Mouse (Mus musculus): Measurements from ENCODE around the gene Tbx19. TPM values are rescaled to one million over a fixed set of nuclear protein-coding genes. Genes with fewer than 3 reads are reported as not detected.

Gene Tbx19
- polyA plus RNA-seq, 1 experiment from 2014 or later: not detected

DNA sequence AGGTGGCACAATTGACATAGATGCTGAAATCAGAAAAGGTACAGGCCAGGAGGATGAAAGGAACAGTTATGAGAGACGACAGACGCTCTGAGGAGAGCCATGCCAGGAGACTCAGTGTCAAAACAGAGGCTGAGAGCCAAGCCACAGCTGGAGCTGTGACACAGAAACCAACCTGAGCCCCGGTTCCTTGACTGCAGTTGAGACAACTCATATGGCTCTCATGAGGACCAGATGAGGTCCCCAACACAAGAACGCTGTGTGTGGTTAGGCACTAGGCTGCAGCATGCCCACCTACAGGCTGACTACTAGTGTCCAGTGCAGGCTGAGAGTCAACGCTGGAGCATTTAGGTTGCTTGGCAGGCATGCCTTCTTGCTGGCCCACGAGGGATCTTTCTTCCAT, 17.5 kb upstream of the Tbx19 start:
- no peaks in the 10 kb centered on the region for H3K27me3 ChIP-seq (ENCODE audit: control insufficient read depth, insufficient read depth, low read length)
- H3K9ac ChIP-seq (replicated peaks; ENCODE audit: low read depth, low read length): no peak overlapping the region
- no peak for ATAC-seq (ENCODE audit: insufficient number of reproducible peaks, insufficient read depth, low FRiP score, low read depth)
- H3K9me3 ChIP-seq (ENCODE audit: control insufficient read depth, low read depth, low read length): no peaks in the 10 kb centered on the region
- WGBS: 55% methylated on average over 6 of the region's 6 CpGs
- H3K36me3 ChIP-seq (ENCODE audit: control insufficient read depth, insufficient read depth, low read length): 0 out of 2 replicates have a peak, but pooled peaks cover 3% of the 10 kb centered on the region
- H3K27ac ChIP-seq (ENCODE audit: low read length): no peak overlapping the region
- no peak overlapping the region for H3K4me2 ChIP-seq (replicated peaks; ENCODE audit: low read depth, low read length)
- no peaks in the 10 kb centered on the region for H3K4me1 ChIP-seq (ENCODE audit: control insufficient read depth, insufficient read depth, low read length)
- H3K4me3 ChIP-seq (ENCODE audit: low read depth, low read length): no peak overlapping the region

DNA sequence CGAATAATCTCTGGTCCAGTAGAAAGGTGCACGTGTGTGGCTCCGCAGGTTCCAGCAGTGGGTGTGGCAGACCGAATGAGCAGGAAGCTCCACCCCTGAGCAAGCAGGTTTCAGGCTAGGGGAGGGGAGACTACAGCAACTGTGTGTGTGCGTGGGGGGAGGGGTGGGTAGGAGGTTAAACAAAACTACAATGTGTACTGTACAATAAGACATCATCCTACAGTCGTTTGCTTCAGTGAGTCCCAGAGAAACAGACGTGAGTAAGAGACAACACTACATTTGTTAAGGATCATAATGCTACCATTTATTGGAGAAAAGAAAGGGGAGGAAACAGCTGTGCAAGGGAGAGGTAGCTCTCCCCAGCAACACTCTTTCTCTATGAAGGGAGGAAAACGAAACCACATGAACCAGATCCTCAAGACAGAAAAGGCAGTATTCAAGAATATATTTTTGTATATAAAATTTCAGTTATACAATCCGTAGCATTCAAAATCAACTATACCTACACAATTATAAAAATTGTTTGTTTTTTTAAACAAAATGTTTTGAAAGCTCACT, 13.6 kb upstream of the Tbx19 start:
- Histone ChIP-seq H3K27me3 (ENCODE audit: control insufficient read depth, insufficient read depth, low read length) (no peaks in the 10 kb centered on the region), H3K4me3 (ENCODE audit: low read depth, low read length) (no peak overlapping the region), H3K27ac (ENCODE audit: low read length) (no peak overlapping the region), H3K9ac (replicated peaks; ENCODE audit: low read depth, low read length) (no peak overlapping the region), H3K36me3 (ENCODE audit: control insufficient read depth, insufficient read depth, low read length) (no peaks in the 10 kb centered on the region), H3K4me2 (replicated peaks; ENCODE audit: low read depth, low read length) (no peak overlapping the region), H3K9me3 (ENCODE audit: control insufficient read depth, low read depth, low read length) (no peaks in the 10 kb centered on the region), H3K4me1 (ENCODE audit: control insufficient read depth, insufficient read depth, low read length) (no peaks in the 10 kb centered on the region)
- no peak for ATAC-seq (ENCODE audit: insufficient number of reproducible peaks, insufficient read depth, low FRiP score, low read depth)
- 64% methylated on average over 5 of the region's 9 CpGs for WGBS

DNA sequence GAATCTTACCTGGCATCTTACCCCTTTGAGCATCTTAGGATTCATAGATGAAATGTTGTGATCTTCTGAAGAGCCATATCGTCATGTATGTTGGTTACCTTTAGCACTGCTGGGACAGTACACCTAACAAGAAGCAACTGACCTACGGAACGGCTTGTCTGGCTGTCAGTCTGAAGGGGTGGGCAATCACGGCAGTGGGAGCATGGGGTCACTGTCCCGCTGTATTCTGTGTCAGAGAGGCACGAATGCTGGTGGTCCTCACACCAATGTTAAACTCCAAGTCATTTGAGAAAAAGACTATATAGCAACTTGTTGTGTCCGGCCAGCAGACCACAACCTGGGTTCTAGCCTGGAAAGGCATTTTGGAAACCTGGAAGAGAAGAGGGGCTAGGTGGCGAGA, 10.7 kb upstream of the Tbx19 start:
- Histone ChIP-seq H3K27me3 (ENCODE audit: control insufficient read depth, insufficient read depth, low read length) (no peaks in the 10 kb centered on the region), H3K4me3 (ENCODE audit: low read depth, low read length) (no peak overlapping the region), H3K4me2 (replicated peaks; ENCODE audit: low read depth, low read length) (no peak overlapping the region), H3K36me3 (ENCODE audit: control insufficient read depth, insufficient read depth, low read length) (no peaks in the 10 kb centered on the region), H3K4me1 (ENCODE audit: control insufficient read depth, insufficient read depth, low read length) (no peaks in the 10 kb centered on the region), H3K9ac (replicated peaks; ENCODE audit: low read depth, low read length) (no peak overlapping the region), H3K27ac (ENCODE audit: low read length) (no peak overlapping the region), H3K9me3 (ENCODE audit: control insufficient read depth, low read depth, low read length) (no peaks in the 10 kb centered on the region)
- WGBS: 86% methylated on average over 7 of the region's 8 CpGs
- no peak for ATAC-seq (ENCODE audit: insufficient number of reproducible peaks, insufficient read depth, low FRiP score, low read depth)

DNA sequence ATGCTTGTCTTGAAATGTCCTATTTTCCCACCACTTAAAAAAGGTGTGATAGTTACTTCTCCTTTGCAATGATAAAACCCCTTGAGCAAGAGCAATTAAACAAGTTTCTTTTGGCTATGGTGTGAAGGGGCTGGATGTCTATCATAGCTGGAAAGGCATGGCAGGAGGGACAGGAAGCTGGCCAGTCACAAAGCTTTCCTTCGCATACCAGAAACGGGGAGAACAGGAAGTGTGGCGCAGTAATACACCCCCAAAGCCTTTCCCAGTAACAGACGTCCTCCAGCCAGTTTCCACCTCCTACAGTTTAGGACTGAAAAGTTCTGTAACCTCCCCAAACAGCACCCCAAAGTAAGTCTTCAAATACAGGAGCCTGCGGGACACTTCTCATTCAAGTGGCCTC, 9.6 kb upstream of the Tbx19 start:
- Histone ChIP-seq H3K27ac (ENCODE audit: low read length) (no peak overlapping the region), H3K27me3 (ENCODE audit: control insufficient read depth, insufficient read depth, low read length) (no peaks in the 10 kb centered on the region), H3K4me2 (replicated peaks; ENCODE audit: low read depth, low read length) (no peak overlapping the region), H3K36me3 (ENCODE audit: control insufficient read depth, insufficient read depth, low read length) (no peaks in the 10 kb centered on the region), H3K9ac (replicated peaks; ENCODE audit: low read depth, low read length) (no peak overlapping the region), H3K4me1 (ENCODE audit: control insufficient read depth, insufficient read depth, low read length) (no peaks in the 10 kb centered on the region), H3K9me3 (ENCODE audit: control insufficient read depth, low read depth, low read length) (no peaks in the 10 kb centered on the region), H3K4me3 (ENCODE audit: low read depth, low read length) (no peak overlapping the region)
- WGBS: 80% methylated on average over 5 of the region's 5 CpGs
- no peak for ATAC-seq (ENCODE audit: insufficient number of reproducible peaks, insufficient read depth, low FRiP score, low read depth)

DNA sequence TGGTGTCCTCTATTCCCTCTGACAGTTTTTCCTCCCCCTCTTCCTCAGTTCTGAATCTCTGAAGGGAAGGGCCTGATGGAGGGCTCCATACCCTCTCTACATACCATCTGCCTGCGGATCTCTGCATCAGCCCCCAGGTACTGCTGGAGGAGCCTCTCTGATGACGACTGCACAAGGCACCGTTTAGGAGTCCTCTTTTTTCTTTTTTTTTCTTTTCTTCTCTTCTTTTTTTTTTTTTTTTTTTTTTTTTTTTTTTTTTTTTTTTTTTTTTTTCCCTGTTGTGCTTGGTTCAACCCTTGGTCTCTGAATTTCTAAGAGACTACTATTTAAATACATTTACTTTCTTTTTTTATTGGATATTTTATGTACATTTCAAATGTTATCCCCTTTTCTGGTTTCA, 8.9 kb upstream of the Tbx19 start:
- no peaks in the 10 kb centered on the region for H3K36me3 ChIP-seq (ENCODE audit: control insufficient read depth, insufficient read depth, low read length)
- H3K4me3 ChIP-seq (ENCODE audit: low read depth, low read length): no peak overlapping the region
- H3K4me1 ChIP-seq (ENCODE audit: control insufficient read depth, insufficient read depth, low read length): no peaks in the 10 kb centered on the region
- no peaks in the 10 kb centered on the region for H3K27me3 ChIP-seq (ENCODE audit: control insufficient read depth, insufficient read depth, low read length)
- 90% methylated on average over 3 of the region's 3 CpGs for WGBS
- H3K27ac ChIP-seq (ENCODE audit: low read length): no peak overlapping the region
- no peak for ATAC-seq (ENCODE audit: insufficient number of reproducible peaks, insufficient read depth, low FRiP score, low read depth)
- no peak overlapping the region for H3K4me2 ChIP-seq (replicated peaks; ENCODE audit: low read depth, low read length)
- no peak overlapping the region for H3K9ac ChIP-seq (replicated peaks; ENCODE audit: low read depth, low read length)
- no peaks in the 10 kb centered on the region for H3K9me3 ChIP-seq (ENCODE audit: control insufficient read depth, low read depth, low read length)

DNA sequence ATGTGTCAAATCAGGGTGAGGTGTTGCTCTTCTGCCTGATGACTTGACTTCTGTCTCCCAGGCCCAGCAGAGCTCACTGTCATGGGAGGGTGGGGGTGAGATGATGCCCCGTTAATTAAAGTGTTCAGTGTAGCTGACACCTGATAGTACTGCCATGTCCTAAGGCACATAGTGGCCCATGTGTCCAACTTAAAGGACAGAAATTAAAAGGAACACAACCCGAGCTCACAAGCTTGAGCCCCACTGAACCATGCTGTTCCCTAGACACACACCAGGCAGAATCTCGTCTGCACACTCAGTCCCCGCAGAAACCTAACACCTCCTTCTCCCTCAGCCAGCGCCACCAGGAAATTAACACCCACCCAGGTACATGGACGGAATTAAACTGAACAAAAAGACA, 4.3 kb upstream of the Tbx19 start:
- Histone ChIP-seq H3K9ac (replicated peaks; ENCODE audit: low read depth, low read length) (no peak overlapping the region), H3K4me3 (ENCODE audit: low read depth, low read length) (no peak overlapping the region), H3K27me3 (ENCODE audit: control insufficient read depth, insufficient read depth, low read length) (no peaks in the 10 kb centered on the region), H3K27ac (ENCODE audit: low read length) (no peak overlapping the region), H3K4me2 (replicated peaks; ENCODE audit: low read depth, low read length) (no peak overlapping the region), H3K36me3 (ENCODE audit: control insufficient read depth, insufficient read depth, low read length) (no peaks in the 10 kb centered on the region), H3K9me3 (ENCODE audit: control insufficient read depth, low read depth, low read length) (no peaks in the 10 kb centered on the region), H3K4me1 (ENCODE audit: control insufficient read depth, insufficient read depth, low read length) (no peaks in the 10 kb centered on the region)
- WGBS: 83% methylated on average over 6 of the region's 6 CpGs
- ATAC-seq (ENCODE audit: insufficient number of reproducible peaks, insufficient read depth, low FRiP score, low read depth): no peak

DNA sequence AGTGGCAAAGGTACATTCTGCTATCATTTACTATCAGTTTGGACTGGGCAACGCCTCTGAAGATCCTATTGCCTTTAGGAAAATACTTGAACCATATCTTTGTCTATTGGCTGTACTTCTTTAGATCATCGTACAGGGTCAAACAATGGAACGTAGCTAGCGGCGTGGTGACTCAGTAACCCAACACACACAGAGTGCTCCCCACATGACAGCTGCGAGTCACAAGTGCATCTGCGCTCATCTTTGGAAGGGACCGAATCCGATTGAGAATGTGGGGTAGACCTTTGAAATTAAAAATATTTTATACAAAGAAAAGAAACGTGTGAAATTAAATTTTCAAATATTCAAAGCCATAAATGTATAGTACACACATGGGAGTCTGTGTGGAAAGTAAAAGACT, 1.7 kb downstream of the Tbx19 start:
- Histone ChIP-seq H3K27ac (ENCODE audit: low read length) (no peak overlapping the region), H3K4me2 (replicated peaks; ENCODE audit: low read depth, low read length) (no peak overlapping the region), H3K36me3 (ENCODE audit: control insufficient read depth, insufficient read depth, low read length) (no peaks in the 10 kb centered on the region), H3K4me3 (ENCODE audit: low read depth, low read length) (no peak overlapping the region), H3K9me3 (ENCODE audit: control insufficient read depth, low read depth, low read length) (no peaks in the 10 kb centered on the region), H3K9ac (replicated peaks; ENCODE audit: low read depth, low read length) (no peak overlapping the region), H3K4me1 (ENCODE audit: control insufficient read depth, insufficient read depth, low read length) (no peaks in the 10 kb centered on the region), H3K27me3 (ENCODE audit: control insufficient read depth, insufficient read depth, low read length) (no peaks in the 10 kb centered on the region)
- no peak for ATAC-seq (ENCODE audit: insufficient number of reproducible peaks, insufficient read depth, low FRiP score, low read depth)
- 74% methylated on average over 10 of the region's 10 CpGs for WGBS

DNA sequence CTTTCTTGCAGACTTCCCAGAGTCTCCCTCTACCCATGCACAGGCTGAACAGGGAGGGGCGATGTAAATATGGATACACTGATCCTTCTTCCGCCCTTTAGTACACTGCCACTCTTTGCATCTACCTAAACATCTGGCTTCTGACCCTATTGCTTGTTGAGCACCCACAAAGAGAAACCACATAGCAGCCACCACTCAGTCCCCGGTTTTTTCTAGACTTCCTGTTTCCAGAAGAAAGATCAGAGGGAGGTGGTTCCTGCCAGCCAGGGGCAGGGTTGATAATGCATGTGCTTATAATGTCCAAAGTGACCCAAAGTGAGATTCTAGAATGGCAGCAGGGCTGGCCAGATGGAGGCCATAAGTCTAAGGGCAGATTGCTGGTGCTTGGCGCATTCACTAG, 6.4 kb downstream of the Tbx19 start:
- Histone ChIP-seq H3K27ac (ENCODE audit: low read length) (no peak overlapping the region), H3K9me3 (ENCODE audit: control insufficient read depth, low read depth, low read length) (no peaks in the 10 kb centered on the region), H3K4me1 (ENCODE audit: control insufficient read depth, insufficient read depth, low read length) (no peaks in the 10 kb centered on the region), H3K27me3 (ENCODE audit: control insufficient read depth, insufficient read depth, low read length) (no peaks in the 10 kb centered on the region), H3K9ac (replicated peaks; ENCODE audit: low read depth, low read length) (no peak overlapping the region), H3K4me3 (ENCODE audit: low read depth, low read length) (no peak overlapping the region), H3K4me2 (replicated peaks; ENCODE audit: low read depth, low read length) (no peak overlapping the region), H3K36me3 (ENCODE audit: control insufficient read depth, insufficient read depth, low read length) (no peaks in the 10 kb centered on the region)
- 78% methylated on average over 4 of the region's 4 CpGs for WGBS
- no peak for ATAC-seq (ENCODE audit: insufficient number of reproducible peaks, insufficient read depth, low FRiP score, low read depth)

DNA sequence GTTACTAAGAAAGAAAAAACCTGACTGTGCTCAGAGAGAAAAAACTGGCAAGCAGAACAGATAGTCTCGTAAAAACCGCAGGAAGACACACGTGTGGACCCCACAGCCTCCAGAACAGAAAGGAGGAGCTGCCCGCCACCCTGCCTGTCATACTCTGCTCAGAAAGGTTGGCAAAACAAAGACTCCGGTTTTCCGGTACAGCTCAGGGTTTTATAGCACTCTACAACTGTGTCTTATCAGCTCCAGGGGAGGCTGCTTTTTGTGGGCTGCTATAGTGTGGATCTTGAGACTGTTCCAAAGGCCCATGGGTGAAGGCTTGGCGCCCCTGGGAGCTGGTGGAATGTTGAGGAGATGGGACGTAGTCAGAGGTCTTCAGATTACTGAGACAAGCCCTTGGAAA, 9.4 kb downstream of the Tbx19 start:
- H3K4me1 ChIP-seq (ENCODE audit: control insufficient read depth, insufficient read depth, low read length): no peaks in the 10 kb centered on the region
- H3K9ac ChIP-seq (replicated peaks; ENCODE audit: low read depth, low read length): no peak overlapping the region
- no peaks in the 10 kb centered on the region for H3K36me3 ChIP-seq (ENCODE audit: control insufficient read depth, insufficient read depth, low read length)
- WGBS: 71% methylated on average over 8 of the region's 8 CpGs
- H3K9me3 ChIP-seq (ENCODE audit: control insufficient read depth, low read depth, low read length): no peaks in the 10 kb centered on the region
- ATAC-seq (ENCODE audit: insufficient number of reproducible peaks, insufficient read depth, low FRiP score, low read depth): no peak
- H3K27ac ChIP-seq (ENCODE audit: low read length): no peak overlapping the region
- no peak overlapping the region for H3K4me3 ChIP-seq (ENCODE audit: low read depth, low read length)
- H3K27me3 ChIP-seq (ENCODE audit: control insufficient read depth, insufficient read depth, low read length): no peaks in the 10 kb centered on the region
- H3K4me2 ChIP-seq (replicated peaks; ENCODE audit: low read depth, low read length): no peak overlapping the region

All from stomach, embryonic 14.5 days (tissue).